Comparison of ENCODE assay signal across 11 mouse cellular contexts in the genomic region with DNA sequence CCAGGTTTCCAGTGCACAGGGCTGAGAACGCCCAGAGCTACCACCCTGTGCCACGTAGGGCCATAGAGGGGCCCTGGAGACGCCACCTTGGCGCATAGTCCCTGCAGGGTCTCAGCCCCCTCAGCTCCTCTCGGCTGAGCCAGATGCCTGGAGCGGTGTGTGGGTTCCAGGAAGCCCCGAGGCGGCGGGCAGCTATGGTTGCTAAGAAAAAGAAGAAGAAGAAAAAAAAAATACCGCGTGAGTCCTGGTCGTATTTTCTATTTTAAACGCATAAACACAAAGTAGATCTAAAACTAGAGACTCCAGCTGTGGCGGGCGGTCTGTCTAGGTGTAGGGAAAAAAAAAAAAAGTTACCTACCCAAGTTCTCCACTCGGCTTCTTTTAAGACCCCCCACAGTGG. TPM values are rescaled to one million over a fixed set of nuclear protein-coding genes. Genes with fewer than 3 reads are reported as not detected.
DNase-seq lines count a peak whose midpoint lies in the region; ATAC-seq lines count a peak whose summit lies in the region.
"Had no signal": no experiment of that assay in that cellular context is flagged by ENCODE, and none has a peak within 500 bp of the region (broad histone marks: within the 10 kb centered on the region; RNA-seq: fewer than 3 reads in every experiment).

No protein-coding gene starts in this region.

- peaks cover 14% of the 10 kb centered on the region; the same call in 1 of the 2 replicates for H3K27me3 ChIP-seq in heart, embryonic 13.5 days (replicated peaks)
- H3K27me3 ChIP-seq in midbrain, embryonic 11.5 days (ENCODE audit: control insufficient read depth, insufficient read depth, low read length) = 0 out of 2 replicates have a peak, but pooled peaks cover 2% of the 10 kb centered on the region
- 0 out of 2 replicates have a peak, but pooled peaks cover 2% of the 10 kb centered on the region for H3K27me3 ChIP-seq in midbrain, embryonic 16.5 days (ENCODE audit: control insufficient read depth, insufficient read depth, low read depth, low read length)
- H3K27me3 ChIP-seq in intestine, embryonic 14.5 days (replicated peaks; ENCODE audit: control insufficient read depth, insufficient read depth, low read length) = no peaks in the 10 kb centered on the region

- WGBS in heart, embryonic 13.5 days = 46% methylated on average over 16 of the region's 16 CpGs
- 48% methylated on average over 16 of the region's 16 CpGs for WGBS in midbrain, embryonic 11.5 days
- 57% methylated on average over 16 of the region's 16 CpGs for whole genome bisulfite sequencing in midbrain, embryonic 16.5 days
- 41% methylated on average over 16 of the region's 16 CpGs for WGBS in intestine, embryonic 14.5 days

- H3K4me2 ChIP-seq in heart, embryonic 13.5 days = peak overlapping the region; percentile 89
- H3K4me2 ChIP-seq in midbrain, embryonic 11.5 days = no peak overlapping the region
- H3K4me2 ChIP-seq in midbrain, embryonic 16.5 days (ENCODE audit: low read length) = no peak overlapping the region
- H3K4me2 ChIP-seq in intestine, embryonic 14.5 days (ENCODE audit: low read length) = peak overlapping the region; percentile 74

- no peak overlapping the region for H3K27ac ChIP-seq in heart, embryonic 13.5 days (replicated peaks)
- H3K27ac ChIP-seq in midbrain, embryonic 11.5 days (ENCODE audit: low read depth, low read length) = no peak overlapping the region
- no peak overlapping the region for H3K27ac ChIP-seq in midbrain, embryonic 16.5 days (ENCODE audit: low read length)
- H3K27ac ChIP-seq in intestine, embryonic 14.5 days (ENCODE audit: low read depth) = no peak overlapping the region
- H3K27ac ChIP-seq: macrophage had no signal

- no peak for ATAC-seq in heart, embryonic 13.5 days (ENCODE audit: extremely low read depth, insufficient number of reproducible peaks, low FRiP score, low TSS enrichment)
- ATAC-seq in midbrain, embryonic 11.5 days (ENCODE audit: low FRiP score) = 0 out of 2 replicates have a peak, but pooled peaks have one; percentile 1
- no peak for ATAC-seq in midbrain, embryonic 16.5 days
- peak; percentile 6; the same call in 1 of the 2 replicates for ATAC-seq in intestine, embryonic 14.5 days (replicated peaks; ENCODE audit: low FRiP score, low TSS enrichment, low read depth)
- no peak for ATAC-seq in CD4-positive, CD25-positive, alpha-beta regulatory T cell, adult 4 months

- peak overlapping the region; percentile 79; the same call in 1 of the 2 replicates for H3K9ac ChIP-seq in heart, embryonic 13.5 days
- no peak overlapping the region for H3K9ac ChIP-seq in midbrain, embryonic 11.5 days (ENCODE audit: low read length)
- no peak overlapping the region for H3K9ac ChIP-seq in midbrain, embryonic 16.5 days (ENCODE audit: low read depth, low read length)
- no peak overlapping the region for H3K9ac ChIP-seq in intestine, embryonic 14.5 days (ENCODE audit: low read length)

- H3K36me3 ChIP-seq in heart, embryonic 13.5 days = no peaks in the 10 kb centered on the region
- no peaks in the 10 kb centered on the region for H3K36me3 ChIP-seq in midbrain, embryonic 11.5 days (ENCODE audit: control insufficient read depth, insufficient read depth, low read length)
- H3K36me3 ChIP-seq in midbrain, embryonic 16.5 days (ENCODE audit: control insufficient read depth, insufficient read depth, low read length) = no peaks in the 10 kb centered on the region
- no peaks in the 10 kb centered on the region for H3K36me3 ChIP-seq in intestine, embryonic 14.5 days (ENCODE audit: control insufficient read depth, insufficient read depth, low read length)

- H3K4me3 ChIP-seq in heart, embryonic 13.5 days = peak overlapping the region; percentile 53; the same call in 1 of the 2 replicates
- no peak overlapping the region; the same call in 1 of the 2 replicates for H3K4me3 ChIP-seq in midbrain, embryonic 11.5 days (ENCODE audit: low read depth, low read length)
- no peak overlapping the region for H3K4me3 ChIP-seq in midbrain, embryonic 16.5 days (ENCODE audit: low read depth, low read length)
- H3K4me3 ChIP-seq in intestine, embryonic 14.5 days (ENCODE audit: low read depth, low read length) = no peak overlapping the region

- DNase-seq in heart, postnatal 14 days = no peak
- no peak for DNase-seq in midbrain, embryonic 11.5 days (ENCODE audit: low spot score, missing footprints)
- DNase-seq in intestine, embryonic 14.5 days (ENCODE audit: low spot score) = no peak
- peak; percentile 48 for DNase-seq in right cerebral cortex, postnatal 14 days
- DNase-seq in embryo, embryonic 10 days (ENCODE audit: low spot score) = no peak
- DNase-seq: adrenal gland, postnatal 14 days; kidney, adult 18-20 months had no signal

- intact Hi-C loops in heart, postnatal 14 days (cut with DNase I) = no loop called here

- H3K4me1 ChIP-seq in heart, embryonic 13.5 days = peaks cover 27% of the 10 kb centered on the region
- H3K4me1 ChIP-seq in midbrain, embryonic 11.5 days (ENCODE audit: control insufficient read depth, insufficient read depth, low read length) = peaks cover 10% of the 10 kb centered on the region
- H3K4me1 ChIP-seq in midbrain, embryonic 16.5 days (ENCODE audit: control insufficient read depth, insufficient read depth, low read length) = peaks cover 11% of the 10 kb centered on the region; the same call in 1 of the 2 replicates
- peaks cover 23% of the 10 kb centered on the region for H3K4me1 ChIP-seq in intestine, embryonic 14.5 days (replicated peaks; ENCODE audit: control insufficient read depth, insufficient read depth, low read length)

- H3K9me3 ChIP-seq in heart, embryonic 13.5 days = no peaks in the 10 kb centered on the region
- H3K9me3 ChIP-seq in midbrain, embryonic 11.5 days (ENCODE audit: control insufficient read depth, low read length) = no peaks in the 10 kb centered on the region
- no peaks in the 10 kb centered on the region for H3K9me3 ChIP-seq in midbrain, embryonic 16.5 days (replicated peaks; ENCODE audit: control insufficient read depth, low read length, poor library complexity, severe bottlenecking)
- H3K9me3 ChIP-seq in intestine, embryonic 14.5 days (ENCODE audit: control insufficient read depth, low read length) = no peaks in the 10 kb centered on the region

RNA-seq across cellular contexts. Expression of a gene that starts 37.2 kb away (rescaled TPM):
- polyA plus RNA-seq in heart, embryonic 13.5 days (2015; fragmentation: Nextera tagmentation; extraction: Ambion mirVana) = 7.3 and 7.8 TPM in 2 replicates
- total RNA-seq in heart, postnatal 14 days (2021) = 1 to 10 TPM; 2.9 to 3.6 TPM
- 6.5 and 8.0 TPM in 2 replicates for polyA plus RNA-seq in midbrain, embryonic 11.5 days (2014; fragmentation: Nextera tagmentation; extraction: Ambion mirVana)
- 6.8 and 7.3 TPM in 2 replicates for polyA plus RNA-seq in midbrain, embryonic 16.5 days (2015; fragmentation: Nextera tagmentation; extraction: Ambion mirVana)
- polyA plus RNA-seq in intestine, embryonic 14.5 days (2014; fragmentation: Nextera tagmentation; extraction: Ambion mirVana) = 20.0 and 21.6 TPM in 2 replicates
- polyA plus RNA-seq in CD4-positive, CD25-positive, alpha-beta regulatory T cell, adult 4 months (2017; shearing (Covaris generic)) = 1 to 10 TPM in 1 of 2 experiments, under 1 TPM in 1; 0.23 to 1.2 TPM
- polyA plus RNA-seq: macrophage had no signal

Comparison
In these comparisons a context has a peak if more than half of its experiments do, and no peak if none do; other contexts are left out.
1. ATAC-seq: peak in midbrain, embryonic 11.5 days (single experiment) and intestine, embryonic 14.5 days (single experiment); none in heart, embryonic 13.5 days (single experiment), midbrain, embryonic 16.5 days (single experiment) and CD4-positive, CD25-positive, alpha-beta regulatory T cell, adult 4 months (single experiment).
2. H3K4me2 ChIP-seq: peak in heart, embryonic 13.5 days (single experiment) and intestine, embryonic 14.5 days (single experiment); none in midbrain, embryonic 11.5 days (single experiment) and midbrain, embryonic 16.5 days (single experiment).